8 mouse cellular contexts compared by ENCODE assay signal in genomic region chr7:143599428-143600230, GRCm38 (mm10). TPM values are rescaled to one million over a fixed set of nuclear protein-coding genes. Genes with fewer than 3 reads are reported as not detected.
DNase-seq lines count a peak whose midpoint lies in the region; ATAC-seq lines count a peak whose summit lies in the region.

Gene Cars (minus strand): TSS chr7:143600090.

- peak within 1 kb of the TSS; percentile 74 for H3K27ac ChIP-seq in hindbrain, embryonic 15.5 days (replicated peaks)

- H3K36me3 ChIP-seq in hindbrain, embryonic 15.5 days, result no peaks in the 10 kb centered on the region

- peak; percentile 98 for DNase-seq in T-cell, adult 2 months (ENCODE audit: low spot score)
- DNase-seq in cerebellum, postnatal 36 days, result peak; percentile 91 to 92
- peak; percentile 93 to 94 for DNase-seq in frontal cortex, postnatal 36 days (ENCODE audit: low spot score in 2 of 2)
- peak; percentile 87 for DNase-seq in left cerebral cortex, adult 11 months (ENCODE audit: low spot score)
- DNase-seq in lung, postnatal 4 days, result peak; percentile 96
- DNase-seq in retina, postnatal 7 days (ENCODE audit: low read depth, low spot score), result peak; percentile 93
- peak; percentile 85 for DNase-seq in urinary bladder, adult 2 months (ENCODE audit: low spot score)

- 2% methylated on average over 35 of the region's 35 CpGs for WGBS in hindbrain, embryonic 15.5 days

- H3K27me3 ChIP-seq in hindbrain, embryonic 15.5 days, result no peaks in the 10 kb centered on the region

- ATAC-seq in hindbrain, embryonic 15.5 days (ENCODE audit: low FRiP score, low read depth), result peak; percentile 99

- H3K4me3 ChIP-seq in hindbrain, embryonic 15.5 days, result peak within 1 kb of the TSS; percentile 69

- H3K9me3 ChIP-seq in hindbrain, embryonic 15.5 days, result no peaks in the 10 kb centered on the region

- peaks cover 31% of the 10 kb centered on the region for H3K4me1 ChIP-seq in hindbrain, embryonic 15.5 days (replicated peaks)

- H3K9ac ChIP-seq in hindbrain, embryonic 15.5 days, result peak within 1 kb of the TSS; percentile 83

- peak within 1 kb of the TSS; percentile 86 for H3K4me2 ChIP-seq in hindbrain, embryonic 15.5 days

RNA-seq across cellular contexts. Expression of gene Cars, which starts in this region (rescaled TPM):
- polyA plus RNA-seq in hindbrain, embryonic 15.5 days (2015; fragmentation: Nextera tagmentation; extraction: Ambion mirVana), result 67.9 and 71.6 TPM in 2 replicates
- 29.1 and 30.1 TPM in 2 replicates for polyA plus RNA-seq in urinary bladder, adult 2 months (2012; rRNA removed)

Comparison
In these comparisons a context has a peak if more than half of its experiments do, and no peak if none do; other contexts are left out.
1. Peak in every context shown above with its lines: DNase-seq, ATAC-seq, H3K4me3 ChIP-seq and H3K27ac ChIP-seq.